Mouse (Mus musculus) hindlimb bud, embryonic 11.5 days (tissue): Measurements from ENCODE around the gene Speer4f1.
"Not testable (repeated sequence)": the region's sequence is repeated elsewhere in the genome, so short reads cannot be mapped to it uniquely, and the experiment has no call there.

ENCODE experiments used
- DNase-seq: peaks from one replicate; pipeline ENCODE4 v3.0.0-alpha.2; 2012; ENCODE audit warnings: low read depth, low spot score; ENCODE audit errors: extremely low spot score

Gene Speer4f1

GRCm38 (mm10) chr5:17475798-17476197 is at the start of gene Speer4f1:
TSS of gene Speer4f1 (plus strand) at chr5:17476098.
- not testable (repeated sequence) for DNase-seq

- DNase-seq, result no peak
Observed at GRCm38 (mm10) chr5:17426930-17427329, 49.0 kb upstream of the Speer4f1 start.

- no peak for DNase-seq
Observed at GRCm38 (mm10) chr5:17434721-17435120, 41.2 kb upstream of the Speer4f1 start.

GRCm38 (mm10) chr5:17436209-17436608 is 39.7 kb upstream of the Speer4f1 start:
- DNase-seq, result no peak

GRCm38 (mm10) chr5:17439487-17440102 is 36.3 kb upstream of the Speer4f1 start:
- DNase-seq, result no peak

- no peak for DNase-seq
Observed at GRCm38 (mm10) chr5:17454059-17454458, 21.8 kb upstream of the Speer4f1 start.

- DNase-seq, result no peak
Observed at GRCm38 (mm10) chr5:17454952-17455586, 20.8 kb upstream of the Speer4f1 start.

GRCm38 (mm10) chr5:17456671-17457070 is 19.2 kb upstream of the Speer4f1 start:
- DNase-seq, result no peak

GRCm38 (mm10) chr5:17468120-17468519 is 7.8 kb upstream of the Speer4f1 start:
- not testable (repeated sequence) for DNase-seq

- no peak for DNase-seq
Observed at GRCm38 (mm10) chr5:17476476-17476875, 578 bp downstream of the Speer4f1 start.

GRCm38 (mm10) chr5:17489894-17490293 is 14.0 kb downstream of the Speer4f1 start:
- DNase-seq, result no peak

GRCm38 (mm10) chr5:17495616-17496015 is 19.7 kb downstream of the Speer4f1 start:
- DNase-seq, result no peak

GRCm38 (mm10) chr5:17496650-17497049 is 20.8 kb downstream of the Speer4f1 start:
- DNase-seq, result no peak

- no peak for DNase-seq
Observed at GRCm38 (mm10) chr5:17499873-17500329, 24.0 kb downstream of the Speer4f1 start.

- DNase-seq, result no peak
Observed at GRCm38 (mm10) chr5:17500866-17501265, 25.0 kb downstream of the Speer4f1 start.

GRCm38 (mm10) chr5:17505540-17505939 is 29.6 kb downstream of the Speer4f1 start:
- no peak for DNase-seq

GRCm38 (mm10) chr5:17508038-17508437 is 32.1 kb downstream of the Speer4f1 start:
- DNase-seq, result no peak
